Mouse (Mus musculus) lung, adult 2 months (tissue): Measurements from ENCODE around the gene Nsmce3. TPM values are rescaled to one million over a fixed set of nuclear protein-coding genes. Genes with fewer than 3 reads are reported as not detected.

Experiments
- DNase-seq: peaks from one replicate; pipeline ENCODE4 v3.0.0; 2022
- H3K4me1 ChIP-seq: fragments of 200-500 bp; 2 replicates; pipeline ENCODE4 v1.6.1; 2011; ENCODE audit warnings: low read length; ENCODE audit not compliant: control insufficient read depth, insufficient read depth
- H3K4me3 ChIP-seq: fragments of 200-500 bp; replicated peaks from 2 replicates; pipeline ENCODE3; 2011; ENCODE audit warnings: low read depth, mild to moderate bottlenecking, control low read depth, low read length; ENCODE audit errors: extremely low read depth
- CTCF ChIP-seq: fragments of 200-500 bp; IDR thresholded peaks from 2 replicates; pipeline ENCODE4 v1.5.1; 2011; ENCODE audit warnings: mild to moderate bottlenecking, low read length, control low read depth; ENCODE audit not compliant: insufficient read depth
- POLR2A ChIP-seq: fragments of 200-500 bp; IDR thresholded peaks from 2 replicates; pipeline ENCODE4 v1.6.1; 2011; ENCODE audit warnings: low read depth, mild to moderate bottlenecking, control low read depth, low read length, borderline replicate concordance; ENCODE audit errors: extremely low read depth
- WGBS: fragments of 180-500 bp; shearing (Covaris S2); methylation state at CpG from one replicate; pipeline ENCODE4 v1.1.7; 2018; 5-methylcytosine and 5-hydroxymethylcytosine counted together
- polyA plus RNA-seq: library from polyadenylated mRNA; depleted of rRNA; stranded (reverse); fragments of >200 nt; gene quantifications from 2 replicates; pipeline ENCODE4 v1.2.3, GENCODE M21; 2012

The Nsmce3 gene
- polyA plus RNA-seq, 1 experiment, result 3.8 TPM

DNA sequence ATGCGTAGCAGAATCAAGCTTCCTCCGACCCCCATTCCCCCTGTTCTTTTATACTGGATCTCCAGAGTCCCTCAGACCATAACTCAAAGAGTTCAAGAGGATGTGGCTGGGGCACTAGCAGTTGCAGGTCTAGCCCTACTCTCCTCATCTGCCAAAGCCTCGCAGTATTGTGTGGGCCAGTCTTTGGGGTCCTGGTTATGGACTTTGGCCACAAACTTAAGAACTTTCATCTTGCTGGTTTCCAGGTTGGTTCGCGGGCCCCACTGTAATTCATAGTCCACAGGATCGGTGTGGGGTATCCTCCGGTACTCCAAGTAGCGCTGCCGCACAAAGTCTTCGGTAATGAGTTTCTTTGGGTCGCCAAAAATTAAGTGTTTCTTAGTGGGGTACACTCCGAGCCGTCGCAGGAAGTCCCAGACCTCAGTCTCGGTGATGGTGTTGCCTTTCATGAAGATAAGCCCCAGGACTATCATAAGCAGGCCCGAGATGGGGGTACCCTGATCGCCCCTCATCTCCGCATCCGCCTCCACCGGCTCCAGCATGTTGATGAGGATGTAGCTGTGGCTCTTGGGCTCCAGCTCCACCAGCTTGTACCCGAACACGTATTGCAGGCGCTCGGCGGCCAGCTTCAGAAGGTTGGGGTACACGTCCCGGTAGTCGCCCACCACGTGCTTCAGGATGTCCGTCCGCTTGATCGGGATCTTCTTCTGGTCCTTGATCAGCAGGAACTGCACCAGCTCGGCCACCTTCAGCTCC lies 632 bp downstream of the Nsmce3 start:
- Histone ChIP-seq H3K4me1 (peaks cover 6% of the 10 kb centered on the region; the same call in 1 of the 2 replicates), H3K4me3 (peak overlapping the region; percentile 94)
- TF ChIP-seq POLR2A (no peak), CTCF (no peak)
- DNase-seq, result no peak
- whole genome bisulfite sequencing, result 2% methylated on average over 33 of the region's 33 CpGs

DNA sequence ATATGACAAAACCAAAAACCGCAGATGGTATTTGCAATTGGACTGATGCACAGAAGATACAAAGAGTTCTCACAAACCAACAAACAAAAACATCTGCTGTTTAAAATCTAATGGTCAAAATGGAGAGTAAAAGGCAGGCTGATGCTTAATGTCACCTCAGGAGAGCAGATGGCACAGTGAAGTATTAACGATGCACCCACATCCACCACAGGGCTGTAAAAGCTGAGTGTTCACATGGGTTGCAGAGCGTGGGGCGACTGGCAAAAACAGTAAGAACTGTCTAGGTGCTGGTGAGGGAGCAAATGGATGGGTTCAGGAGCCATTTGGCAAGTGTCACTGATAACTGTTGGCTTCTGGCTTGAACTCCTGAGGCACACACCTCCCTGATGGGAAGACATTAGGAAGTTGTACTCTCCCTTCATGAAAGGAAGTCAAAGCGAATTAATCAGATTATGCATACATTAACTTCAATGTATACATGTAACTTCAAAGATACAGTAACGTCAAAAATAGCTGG lies 3.2 kb downstream of the Nsmce3 start:
- no peak overlapping the region for H3K4me3 ChIP-seq
- DNase-seq, result no peak
- no peak for TF ChIP-seq CTCF
- TF ChIP-seq POLR2A, result no peak
- peaks cover 6% of the 10 kb centered on the region; the same call in 1 of the 2 replicates for H3K4me1 ChIP-seq
- 83% methylated on average over 6 of the region's 6 CpGs for WGBS

DNA sequence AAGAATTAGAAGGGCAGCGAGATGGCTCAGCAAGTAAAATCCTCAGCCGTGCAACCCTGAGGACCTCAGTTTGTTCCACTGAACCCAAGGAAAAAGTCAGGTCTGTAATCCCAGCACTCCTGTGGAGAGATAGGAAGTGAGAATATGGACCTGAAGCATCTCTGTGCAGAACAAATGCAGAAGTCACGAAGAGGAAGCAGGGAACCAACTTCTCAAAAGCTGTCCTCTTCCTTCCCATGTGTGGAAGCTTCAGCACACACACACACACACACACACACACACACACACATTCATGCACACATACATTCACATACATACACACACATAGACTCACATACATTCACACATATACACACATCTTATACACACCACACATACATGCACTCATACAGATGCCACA lies 9.3 kb downstream of the Nsmce3 start:
- Histone ChIP-seq H3K4me1 (no peaks in the 10 kb centered on the region), H3K4me3 (no peak overlapping the region)
- 78% methylated on average over 3 of the region's 3 CpGs for WGBS
- TF ChIP-seq POLR2A (no peak), CTCF (no peak)
- DNase-seq, result no peak

DNA sequence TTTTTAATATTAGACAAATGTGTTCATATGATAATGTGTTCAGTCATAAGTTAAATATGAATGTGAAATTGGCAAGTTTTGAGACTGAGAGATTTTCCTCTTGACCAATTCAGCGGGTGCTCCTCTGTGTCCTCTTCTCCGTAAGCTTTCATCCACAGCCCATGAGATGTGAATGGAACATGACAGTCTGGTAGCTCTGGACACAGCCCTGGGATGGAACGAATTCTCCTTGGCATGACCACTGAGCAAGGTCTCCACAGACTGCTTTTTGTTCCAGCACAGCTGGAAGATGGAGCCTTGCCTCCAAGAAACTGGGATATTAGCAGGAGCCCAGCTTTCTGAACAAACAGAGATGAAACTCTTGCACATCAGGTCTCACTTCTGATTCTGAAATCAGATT lies 9.8 kb downstream of the Nsmce3 start:
- no peak for DNase-seq
- 68% methylated on average over 3 of the region's 3 CpGs for WGBS
- no peak for TF ChIP-seq CTCF
- no peak for TF ChIP-seq POLR2A
- Histone ChIP-seq H3K4me3 (no peak overlapping the region), H3K4me1 (no peaks in the 10 kb centered on the region)

DNA sequence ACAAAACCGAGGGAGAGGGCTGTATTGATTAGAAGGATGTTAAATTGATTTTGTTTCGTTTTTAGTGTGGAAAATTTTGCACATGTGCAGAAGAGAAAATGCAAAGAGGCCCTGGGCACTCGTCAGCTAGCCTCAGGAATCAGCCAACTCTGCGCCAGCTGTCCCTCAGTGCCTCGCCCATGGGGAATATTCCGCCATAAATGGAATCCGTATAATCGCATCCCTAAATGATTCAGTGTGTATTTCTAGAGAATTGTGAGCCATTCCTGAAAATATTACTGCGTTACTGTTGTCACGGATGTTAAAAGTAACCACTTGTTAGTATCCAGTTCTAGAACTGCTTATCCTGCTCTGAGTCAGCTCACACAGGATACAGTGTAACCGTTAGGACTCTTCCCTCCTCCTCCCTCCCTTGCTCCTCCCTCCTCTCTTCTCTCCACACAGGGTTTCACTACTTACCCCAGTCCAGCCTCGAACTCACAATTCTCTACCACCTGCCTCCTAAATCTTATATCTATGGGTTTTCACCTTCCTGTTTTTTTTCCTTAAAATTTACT lies 16.2 kb downstream of the Nsmce3 start:
- 74% methylated on average over 12 of the region's 12 CpGs for WGBS
- DNase-seq, result no peak
- TF ChIP-seq POLR2A, result no peak
- no peak for TF ChIP-seq CTCF
- H3K4me1 ChIP-seq, result no peaks in the 10 kb centered on the region
- H3K4me3 ChIP-seq, result no peak overlapping the region

DNA sequence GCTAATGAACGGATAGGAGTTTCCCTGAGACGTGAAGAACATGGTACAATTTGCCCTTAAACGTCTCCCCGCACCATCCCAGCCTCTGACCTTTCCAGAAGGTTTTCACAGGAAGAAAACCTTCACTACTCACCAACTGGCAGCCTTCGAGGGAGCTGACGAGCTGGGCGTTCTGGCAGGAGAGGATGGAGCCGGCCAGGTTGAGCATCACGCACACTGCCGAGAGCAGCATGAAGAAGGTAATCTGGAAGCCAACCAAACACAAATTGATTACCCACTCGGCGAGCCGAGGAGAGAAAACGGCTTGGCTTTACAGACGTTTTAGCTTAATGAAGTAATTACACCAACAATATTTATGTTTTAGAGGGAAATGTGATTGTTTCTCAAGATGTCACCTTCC lies 16.8 kb downstream of the Nsmce3 start:
- DNase-seq, result no peak
- H3K4me3 ChIP-seq, result no peak overlapping the region
- 58% methylated on average over 15 of the region's 15 CpGs for WGBS
- no peaks in the 10 kb centered on the region for H3K4me1 ChIP-seq
- TF ChIP-seq POLR2A, result no peak
- no peak for TF ChIP-seq CTCF

DNA sequence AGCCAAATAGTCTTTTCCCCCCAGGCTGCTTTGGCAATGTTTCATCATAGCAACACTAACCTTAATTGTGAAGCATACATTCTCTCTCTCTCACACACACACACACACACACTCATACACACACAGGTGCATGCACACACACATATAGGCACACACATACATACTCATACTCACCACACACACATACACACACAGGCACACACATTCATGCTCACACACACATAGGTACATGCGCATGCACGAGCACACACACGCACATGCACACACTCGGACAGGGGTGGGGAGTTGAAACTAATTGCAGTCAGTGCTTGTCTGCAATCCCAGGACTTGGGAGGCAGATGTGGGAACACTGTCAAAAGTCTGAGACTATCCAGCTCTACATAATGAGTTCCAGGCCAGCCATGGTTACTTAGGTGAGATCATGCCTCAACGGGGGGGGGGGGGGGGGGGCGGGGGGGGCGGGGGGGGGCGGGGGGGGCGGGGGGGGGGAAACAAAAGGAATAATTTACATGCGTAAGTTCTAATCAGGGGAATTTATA lies 17.3 kb downstream of the Nsmce3 start:
- no peaks in the 10 kb centered on the region for H3K4me1 ChIP-seq
- 87% methylated on average over 5 of the region's 10 CpGs for WGBS
- DNase-seq, result no peak
- TF ChIP-seq POLR2A (no peak), CTCF (no peak)
- no peak overlapping the region for H3K4me3 ChIP-seq

- 27% methylated on average over 3 of the region's 3 CpGs for WGBS
These were observed 22.0 kb downstream of the Nsmce3 start for GRCm38 (mm10) chr7:64850791-64851190.

DNA sequence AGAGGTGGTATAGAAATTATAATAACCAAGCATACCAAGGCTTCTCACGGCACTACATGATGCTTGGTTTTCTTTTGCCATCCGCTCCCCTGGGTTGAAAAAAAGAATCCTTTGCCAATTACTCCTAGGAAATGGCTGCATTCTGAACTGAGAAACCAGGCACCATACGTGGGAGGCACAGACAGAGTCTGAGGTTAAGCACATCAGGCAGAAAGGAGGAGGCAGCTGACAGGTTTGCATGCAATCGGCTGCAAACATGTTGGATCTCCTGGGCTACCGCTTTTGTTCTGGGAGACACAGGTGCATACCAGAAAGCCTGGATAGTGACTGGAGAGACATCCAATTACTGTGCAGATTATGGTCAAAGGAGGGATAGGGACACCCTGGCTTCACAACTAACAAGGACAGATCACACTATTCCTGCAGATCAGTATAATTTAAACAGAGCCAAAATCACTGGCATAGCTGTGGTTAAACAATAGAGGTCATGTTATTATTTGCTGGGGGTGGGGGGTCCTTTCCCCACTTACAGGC lies 25.4 kb downstream of the Nsmce3 start:
- TF ChIP-seq CTCF (no peak), POLR2A (no peak)
- no peaks in the 10 kb centered on the region for H3K4me1 ChIP-seq
- WGBS, result 84% methylated on average over 5 of the region's 5 CpGs
- DNase-seq, result no peak
- H3K4me3 ChIP-seq, result no peak overlapping the region

More at GRCm38 (mm10) chr7:64850791-64851190, 22.0 kb downstream of the Nsmce3 start:
- no peaks in the 10 kb centered on the region for H3K4me1 ChIP-seq
- DNase-seq, result no peak
- TF ChIP-seq CTCF (no peak), POLR2A (no peak)
- no peak overlapping the region for H3K4me3 ChIP-seq
